Mouse (Mus musculus) urinary bladder, postnatal 0 days (tissue): ENCODE data around the gene Slc7a7. TPM values are rescaled to one million over a fixed set of nuclear protein-coding genes. Genes with fewer than 3 reads are reported as not detected.

Experiments
- polyA plus RNA-seq: library from polyadenylated mRNA; unstranded; fragments of >200 nt; fragmentation: Nextera tagmentation; extraction: Ambion mirVana; gene quantifications from 2 replicates; pipeline ENCODE4 v1.2.1, GENCODE M21; 2015

The Slc7a7 gene
- polyA plus RNA-seq, result 3.8 and 5.9 TPM in 2 replicates

DNA sequence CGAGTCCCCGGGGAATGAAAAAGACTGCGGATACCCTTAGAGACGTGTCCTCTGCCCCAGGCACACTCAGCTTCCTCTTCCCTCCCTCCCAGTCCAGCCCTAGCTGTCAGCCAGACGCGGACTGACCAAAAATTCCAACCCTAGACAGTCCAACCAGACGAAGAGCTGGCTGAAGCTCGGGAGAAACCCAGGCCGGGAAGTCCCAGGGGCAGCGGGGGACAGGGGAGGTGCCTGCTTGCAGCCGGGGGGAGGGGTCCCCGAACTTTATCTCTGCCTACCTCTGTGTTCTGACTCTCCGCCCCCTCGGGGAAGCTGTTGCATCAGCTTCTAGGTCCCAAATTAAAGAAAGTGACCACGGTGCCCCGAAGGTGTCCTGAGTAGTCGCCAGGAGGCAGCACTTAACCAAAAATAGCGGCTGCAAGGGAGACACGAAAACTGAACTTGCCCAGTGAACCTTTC lies at the start of gene Slc7a7:
Slc7a7 (minus strand) TSS at position 158 of the 459 bp plus-strand sequence.

DNA sequence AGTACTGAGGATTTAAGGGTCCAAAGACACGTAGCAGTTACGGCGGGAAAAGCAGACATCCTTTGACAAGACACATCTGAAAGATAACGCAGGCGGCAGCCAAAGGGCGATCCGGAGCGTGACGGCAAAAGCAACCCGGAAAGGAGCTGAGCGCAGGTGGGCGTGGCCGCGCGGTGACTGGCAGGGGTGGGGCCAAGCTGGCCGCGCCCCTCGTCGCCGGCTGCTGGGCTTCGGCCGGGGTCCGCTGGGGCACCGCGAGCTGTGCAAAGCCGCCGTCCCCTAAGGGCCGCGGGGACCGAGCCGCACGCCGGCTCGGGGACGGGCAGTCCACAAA lies 46.3 kb upstream of the Slc7a7 start, which contains the start of gene Lrp10:
Lrp10 (plus strand) TSS at position 179 of the 334 bp plus-strand sequence.

DNA sequence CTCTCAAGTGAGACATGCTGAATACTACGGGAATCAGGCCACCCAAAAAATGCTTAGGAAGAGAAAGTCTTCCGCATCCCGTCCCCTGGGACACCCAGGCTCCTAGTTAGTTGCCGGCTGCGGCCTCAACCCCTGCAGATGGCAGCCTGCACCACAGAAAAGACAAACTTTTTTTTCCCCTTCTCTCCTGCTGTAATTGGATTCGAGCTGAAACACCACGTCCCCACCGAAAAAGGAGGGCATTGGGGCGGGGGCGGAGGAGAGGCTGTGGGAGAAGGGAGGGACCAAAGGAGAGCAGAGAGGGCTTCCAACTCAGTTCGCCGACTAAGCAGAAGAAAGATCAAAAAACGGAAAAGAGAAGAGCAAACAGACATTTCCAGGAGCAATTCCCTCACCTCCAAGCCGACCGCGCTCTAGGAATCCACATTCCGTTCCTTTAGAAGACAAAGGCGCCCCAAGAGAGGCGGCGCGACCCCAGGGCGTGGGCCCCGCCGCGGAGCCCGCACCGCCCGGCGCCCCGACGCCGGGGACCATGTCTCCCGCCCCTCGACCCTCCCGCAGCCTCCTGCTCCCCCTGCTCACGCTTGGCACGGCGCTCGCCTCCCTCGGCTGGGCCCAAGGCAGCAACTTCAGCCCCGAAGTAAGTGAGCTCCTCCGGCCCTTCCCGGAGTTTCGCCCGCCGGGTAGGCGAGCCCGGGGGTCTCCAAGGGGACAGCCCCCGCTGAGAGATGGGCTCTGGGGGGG lies 13.9 kb upstream of the Slc7a7 start, which contains the start of gene Mmp14:
Mmp14 (plus strand) TSS at position 279 of the 744 bp plus-strand sequence.

DNA sequence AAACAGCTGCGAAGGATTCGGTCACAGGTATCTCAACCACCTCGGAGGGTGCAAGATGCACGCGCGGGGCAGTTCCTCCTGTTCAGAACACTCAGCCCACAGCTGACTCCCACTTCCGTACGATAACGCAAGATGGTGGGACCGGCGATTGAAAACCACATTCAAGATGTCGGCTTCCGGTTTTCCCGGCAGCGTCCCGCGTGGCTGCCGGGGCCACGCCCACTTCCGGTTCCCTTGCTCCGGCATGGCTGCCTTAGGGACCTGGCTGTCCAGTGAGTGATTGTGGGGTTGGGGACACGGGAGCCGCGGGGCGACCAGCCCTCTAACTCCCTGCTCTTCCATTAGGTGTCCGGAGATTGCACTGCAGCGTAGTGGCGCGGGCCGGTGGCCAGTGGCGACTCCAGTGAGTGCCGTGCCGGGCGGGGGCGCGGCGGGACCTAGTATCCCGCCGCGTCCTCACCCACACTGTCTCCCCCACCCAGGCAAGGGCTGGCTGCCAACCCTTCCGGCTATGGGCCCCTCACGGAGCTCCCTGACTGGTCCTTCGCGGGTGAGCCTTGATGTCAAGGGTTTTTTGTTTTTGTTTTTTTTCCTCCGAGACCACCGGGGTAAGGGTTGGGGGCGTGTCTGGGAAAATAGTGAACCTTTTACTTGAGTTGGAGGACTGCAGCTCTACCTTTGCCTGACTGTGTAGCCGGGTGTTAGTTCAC lies 9.3 kb upstream of the Slc7a7 start, which contains the start of gene Mrpl52:
Mrpl52 (plus strand) TSS at position 221 of the 710 bp plus-strand sequence.

DNA sequence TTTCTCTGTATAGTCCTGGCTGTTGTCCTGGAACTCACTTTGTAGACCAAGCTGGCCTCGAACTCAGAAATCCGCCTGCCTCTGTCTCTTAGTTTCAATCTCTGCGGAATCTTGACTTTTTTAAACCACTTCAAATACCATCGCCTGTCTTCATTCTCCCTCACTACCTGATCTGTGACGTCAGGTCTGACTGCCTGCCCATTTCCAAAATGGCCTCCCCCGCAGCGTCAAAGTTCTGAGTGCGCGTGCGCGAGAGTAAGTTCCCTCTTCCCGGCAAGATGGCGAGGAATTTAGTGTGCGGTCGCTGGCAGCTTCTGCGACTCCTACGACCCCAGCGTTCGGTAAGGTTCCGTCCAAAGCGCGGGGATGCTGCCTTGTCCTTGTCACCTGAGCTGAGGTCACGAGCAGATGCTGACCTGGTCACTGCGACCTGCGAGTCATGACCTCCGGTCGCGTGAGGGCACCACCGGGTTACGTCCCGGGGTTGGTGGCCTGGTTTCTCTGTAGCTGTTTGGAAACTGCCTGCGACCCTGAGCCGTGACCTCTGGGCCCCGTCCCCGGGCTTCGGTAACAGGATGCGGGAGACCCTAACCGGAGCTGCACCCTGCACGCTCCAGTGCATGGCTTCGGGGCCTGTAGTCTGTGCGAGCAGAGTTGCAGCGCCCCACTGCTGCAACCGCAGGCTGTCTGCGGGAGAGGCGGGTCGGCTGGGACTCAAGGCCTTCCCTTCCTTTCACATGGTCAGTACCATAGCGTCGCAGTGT lies 56.8 kb downstream of the Slc7a7 start, which contains the start of gene Oxa1l:
Oxa1l (plus strand) TSS at position 258 of the 764 bp plus-strand sequence.

Other genes starting within 250 kb of the Slc7a7 start
- gene Dad1, start 163.7 kb downstream of the Slc7a7 start, polyA plus RNA-seq, result 405 and 418 TPM in 2 replicates
- 54.0 and 62.6 TPM in 2 replicates for gene Abhd4, start 163.6 kb downstream of the Slc7a7 start, polyA plus RNA-seq
- not detected in 2 replicates for gene Olfr49, start 132.8 kb downstream of the Slc7a7 start, polyA plus RNA-seq
- gene Oxa1l, start 56.9 kb downstream of the Slc7a7 start, polyA plus RNA-seq, result 26.3 and 30.1 TPM in 2 replicates
- gene Mrpl52, start 9.1 kb upstream of the Slc7a7 start, polyA plus RNA-seq, result 256 and 276 TPM in 2 replicates
- 124 and 133 TPM in 2 replicates for gene Mmp14, start 13.8 kb upstream of the Slc7a7 start, polyA plus RNA-seq
- 56.2 and 58.1 TPM in 2 replicates for gene Lrp10, start 46.4 kb upstream of the Slc7a7 start, polyA plus RNA-seq
- 0.18 TPM in 1 of 2 replicates, not detected in the other for gene Rem2, start 58.3 kb upstream of the Slc7a7 start, polyA plus RNA-seq
- 37.8 and 39.1 TPM in 2 replicates for gene Prmt5, start 99.7 kb upstream of the Slc7a7 start, polyA plus RNA-seq
- gene Haus4, start 136.8 kb upstream of the Slc7a7 start, polyA plus RNA-seq, result 24.3 and 25.7 TPM in 2 replicates
- 42.4 and 43.2 TPM in 2 replicates for gene Ajuba, start 159.8 kb upstream of the Slc7a7 start, polyA plus RNA-seq
- gene 4931414P19Rik, start 188.2 kb upstream of the Slc7a7 start, polyA plus RNA-seq, result 2.8 and 3.5 TPM in 2 replicates
- gene Psmb5, start 200.2 kb upstream of the Slc7a7 start, polyA plus RNA-seq, result 266 and 296 TPM in 2 replicates
- gene Psmb11, start 203.7 kb upstream of the Slc7a7 start, polyA plus RNA-seq, result not detected in 2 replicates
- not detected in 2 replicates for gene Gm17606, start 223.2 kb upstream of the Slc7a7 start, polyA plus RNA-seq
- 0.59 and 0.66 TPM in 2 replicates for gene Cdh24, start 223.6 kb upstream of the Slc7a7 start, polyA plus RNA-seq